Mouse (Mus musculus): ENCODE measurements around the gene Raet1e. TPM values are rescaled to one million over a fixed set of nuclear protein-coding genes. Genes with fewer than 3 reads are reported as not detected.

Gene Raet1e
- polyA plus RNA-seq (2015; fragmentation: Nextera tagmentation; extraction: Ambion mirVana): 0.89 and 1.0 TPM in 2 replicates

GRCm38 (mm10) chr10:22158310-22158999 lies at the start of gene Raet1e, which contains the start of gene H60b:
TSS of gene Raet1e (plus strand) at chr10:22158569.
TSS of gene H60b (plus strand) at chr10:22158586.

GRCm38 (mm10) chr10:22149073-22149690 lies 9.2 kb upstream of the Raet1e start, which contains the start of gene E030030I06Rik:
TSS of gene E030030I06Rik (minus strand) at chr10:22149270.

GRCm38 (mm10) chr10:22360252-22360651 lies 201.9 kb downstream of the Raet1e start, which contains the start of gene Raet1d:
TSS of gene Raet1d (plus strand) at chr10:22360552.

Other genes with a start within 250 kb of the Raet1e start
- gene 4930444G20Rik, start 90.5 kb upstream of the Raet1e start, polyA plus RNA-seq (2015; fragmentation: Nextera tagmentation; extraction: Ambion mirVana): not detected in 2 replicates
- gene E030030I06Rik, start 9.3 kb upstream of the Raet1e start, polyA plus RNA-seq (2015; fragmentation: Nextera tagmentation; extraction: Ambion mirVana): 8.3 and 13.9 TPM in 2 replicates
- 0.66 and 1.1 TPM in 2 replicates for gene H60b, start within 50 bp of the Raet1e start, polyA plus RNA-seq (2015; fragmentation: Nextera tagmentation; extraction: Ambion mirVana)
- gene Raet1d, start 202.0 kb downstream of the Raet1e start, polyA plus RNA-seq (2015; fragmentation: Nextera tagmentation; extraction: Ambion mirVana): 0.69 and 1.7 TPM in 2 replicates

Data from spleen, postnatal 0 days (tissue).